Mouse (Mus musculus): Measurements from ENCODE around the gene Tmem59. TPM values are rescaled to one million over a fixed set of nuclear protein-coding genes. Genes with fewer than 3 reads are reported as not detected.

Tmem59 gene
- polyA plus RNA-seq, 1 experiment from 2014 or later = 302 TPM

- Histone ChIP-seq H3K27ac (ENCODE audit: low read depth, low read length) (no peak overlapping the region), H3K4me2 (no peak overlapping the region), H3K9ac (ENCODE audit: low read depth, low read length) (no peak overlapping the region), H3K36me3 (ENCODE audit: control insufficient read depth, insufficient read depth, low read length) (peaks cover 3% of the 10 kb centered on the region), H3K4me1 (ENCODE audit: control insufficient read depth, insufficient read depth, low read length) (no peaks in the 10 kb centered on the region), H3K9me3 (replicated peaks; ENCODE audit: control insufficient read depth, low read length) (no peaks in the 10 kb centered on the region), H3K4me3 (ENCODE audit: low read depth, low read length) (no peak overlapping the region), H3K27me3 (ENCODE audit: control insufficient read depth, insufficient read depth, low read length) (no peaks in the 10 kb centered on the region)
- WGBS (ENCODE audit: insufficient replicate concordance) = 84% methylated on average over 3 of the region's 3 CpGs
- ATAC-seq (replicated peaks; ENCODE audit: insufficient number of reproducible peaks, low FRiP score, low TSS enrichment) = no peak
Measured at GRCm38 (mm10) chr4:107185703-107186102, 7.5 kb downstream of the Tmem59 start.

DNA sequence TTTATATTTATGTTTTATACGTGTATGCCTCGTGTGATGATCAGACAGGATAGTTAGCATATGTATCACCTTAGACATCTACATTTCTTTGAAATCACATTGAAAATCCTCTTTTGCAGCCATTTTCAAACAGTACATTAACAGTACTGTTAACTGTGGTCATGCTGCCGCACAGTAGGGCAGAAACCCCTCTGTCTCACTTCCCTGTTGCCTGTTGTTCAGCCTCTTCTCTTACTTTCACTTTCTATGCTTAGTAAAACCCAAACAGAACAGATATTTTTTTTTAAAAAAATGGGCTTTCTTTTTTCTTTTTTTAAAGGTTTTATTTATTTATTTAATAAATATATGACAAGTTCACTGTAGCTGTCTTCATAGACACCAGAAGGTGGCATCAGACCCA, 15.6 kb downstream of the Tmem59 start:
- no peak overlapping the region for H3K4me3 ChIP-seq (ENCODE audit: low read depth, low read length)
- no peaks in the 10 kb centered on the region for H3K9me3 ChIP-seq (replicated peaks; ENCODE audit: control insufficient read depth, low read length)
- peaks cover 21% of the 10 kb centered on the region for H3K36me3 ChIP-seq (ENCODE audit: control insufficient read depth, insufficient read depth, low read length)
- no peaks in the 10 kb centered on the region for H3K4me1 ChIP-seq (ENCODE audit: control insufficient read depth, insufficient read depth, low read length)
- no peak overlapping the region for H3K9ac ChIP-seq (ENCODE audit: low read depth, low read length)
- no peak for ATAC-seq (replicated peaks; ENCODE audit: insufficient number of reproducible peaks, low FRiP score, low TSS enrichment)
- no peaks in the 10 kb centered on the region for H3K27me3 ChIP-seq (ENCODE audit: control insufficient read depth, insufficient read depth, low read length)
- no peak overlapping the region for H3K27ac ChIP-seq (ENCODE audit: low read depth, low read length)
- WGBS (ENCODE audit: insufficient replicate concordance) = 90% methylated on average over 3 of the region's 3 CpGs
- H3K4me2 ChIP-seq = no peak overlapping the region

DNA sequence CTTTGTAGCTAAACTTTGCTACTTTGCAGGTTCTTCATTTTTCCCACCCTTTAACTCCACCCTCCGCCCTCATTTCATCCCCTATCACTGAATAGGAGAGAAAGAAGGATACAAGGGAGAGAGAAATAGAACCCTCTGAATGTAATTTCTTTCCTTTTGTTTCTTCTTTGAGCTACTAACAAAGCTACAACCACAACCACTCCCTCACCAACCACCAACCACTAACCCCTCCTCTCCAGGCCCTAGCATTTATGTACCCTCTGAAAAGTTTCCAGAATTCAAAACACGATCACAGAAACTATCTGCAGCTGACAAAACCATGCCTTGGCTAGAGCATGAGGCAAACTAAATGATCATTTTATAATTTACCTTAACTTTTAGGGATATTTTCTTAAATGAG, 18.3 kb downstream of the Tmem59 start:
- no peak for ATAC-seq (replicated peaks; ENCODE audit: insufficient number of reproducible peaks, low FRiP score, low TSS enrichment)
- no peak overlapping the region for H3K4me3 ChIP-seq (ENCODE audit: low read depth, low read length)
- 92% methylated on average over 2 of the region's 2 CpGs for WGBS (ENCODE audit: insufficient replicate concordance)
- H3K9me3 ChIP-seq (replicated peaks; ENCODE audit: control insufficient read depth, low read length) = no peaks in the 10 kb centered on the region
- no peaks in the 10 kb centered on the region for H3K4me1 ChIP-seq (ENCODE audit: control insufficient read depth, insufficient read depth, low read length)
- no peak overlapping the region for H3K9ac ChIP-seq (ENCODE audit: low read depth, low read length)
- peaks cover 27% of the 10 kb centered on the region for H3K36me3 ChIP-seq (ENCODE audit: control insufficient read depth, insufficient read depth, low read length)
- H3K27ac ChIP-seq (ENCODE audit: low read depth, low read length) = no peak overlapping the region
- no peaks in the 10 kb centered on the region for H3K27me3 ChIP-seq (ENCODE audit: control insufficient read depth, insufficient read depth, low read length)
- H3K4me2 ChIP-seq = no peak overlapping the region

DNA sequence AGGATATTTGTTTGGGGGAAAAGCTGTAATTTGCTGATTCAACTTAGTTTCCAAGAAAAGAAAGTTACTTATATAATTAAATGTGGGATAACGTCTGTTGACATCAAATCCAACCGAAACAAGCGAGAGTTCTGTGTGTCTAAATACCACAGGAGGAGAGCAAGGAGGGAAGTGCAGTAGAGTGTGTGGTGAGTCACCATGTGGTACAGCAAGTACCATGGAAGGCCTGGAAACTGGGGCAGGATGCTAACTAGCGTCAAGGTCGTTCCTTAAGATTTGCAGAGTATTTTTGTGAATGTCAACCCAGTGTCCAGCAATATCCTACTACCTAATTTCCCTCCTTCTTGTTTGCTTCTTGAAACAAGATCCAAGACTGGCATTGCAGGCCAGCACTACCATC, 19.9 kb downstream of the Tmem59 start:
- Histone ChIP-seq H3K27me3 (ENCODE audit: control insufficient read depth, insufficient read depth, low read length) (no peaks in the 10 kb centered on the region), H3K9me3 (replicated peaks; ENCODE audit: control insufficient read depth, low read length) (no peaks in the 10 kb centered on the region), H3K9ac (ENCODE audit: low read depth, low read length) (no peak overlapping the region), H3K36me3 (ENCODE audit: control insufficient read depth, insufficient read depth, low read length) (peaks cover 24% of the 10 kb centered on the region), H3K27ac (ENCODE audit: low read depth, low read length) (no peak overlapping the region), H3K4me1 (ENCODE audit: control insufficient read depth, insufficient read depth, low read length) (no peaks in the 10 kb centered on the region), H3K4me3 (ENCODE audit: low read depth, low read length) (no peak overlapping the region), H3K4me2 (no peak overlapping the region)
- 97% methylated on average over 5 of the region's 5 CpGs for WGBS (ENCODE audit: insufficient replicate concordance)
- no peak for ATAC-seq (replicated peaks; ENCODE audit: insufficient number of reproducible peaks, low FRiP score, low TSS enrichment)

DNA sequence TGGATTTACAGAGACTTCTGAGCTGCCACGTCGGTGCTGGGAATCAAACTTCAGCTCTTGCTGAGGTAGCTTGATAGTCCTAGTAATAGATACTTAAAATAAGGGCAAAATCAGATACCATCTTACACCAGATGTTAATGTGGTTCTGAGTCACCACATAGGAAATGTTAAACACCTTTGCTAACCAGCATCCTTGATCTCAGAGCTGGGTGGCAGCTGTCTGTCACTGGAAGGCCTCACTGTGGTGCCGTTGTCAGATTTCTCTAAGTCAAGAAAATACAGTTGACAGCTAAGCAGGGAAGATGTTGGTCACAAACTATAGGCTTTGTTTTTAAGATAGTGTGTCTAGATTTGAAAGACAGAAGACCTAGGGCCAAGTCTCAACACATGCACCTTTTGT, 23.6 kb downstream of the Tmem59 start:
- ATAC-seq (replicated peaks; ENCODE audit: insufficient number of reproducible peaks, low FRiP score, low TSS enrichment) = no peak
- H3K4me3 ChIP-seq (ENCODE audit: low read depth, low read length) = no peak overlapping the region
- no peaks in the 10 kb centered on the region for H3K4me1 ChIP-seq (ENCODE audit: control insufficient read depth, insufficient read depth, low read length)
- no peaks in the 10 kb centered on the region for H3K27me3 ChIP-seq (ENCODE audit: control insufficient read depth, insufficient read depth, low read length)
- 95% methylated on average over 3 of the region's 3 CpGs for WGBS (ENCODE audit: insufficient replicate concordance)
- H3K27ac ChIP-seq (ENCODE audit: low read depth, low read length) = no peak overlapping the region
- peaks cover 21% of the 10 kb centered on the region for H3K36me3 ChIP-seq (ENCODE audit: control insufficient read depth, insufficient read depth, low read length)
- H3K4me2 ChIP-seq = no peak overlapping the region
- H3K9ac ChIP-seq (ENCODE audit: low read depth, low read length) = no peak overlapping the region
- no peaks in the 10 kb centered on the region for H3K9me3 ChIP-seq (replicated peaks; ENCODE audit: control insufficient read depth, low read length)

DNA sequence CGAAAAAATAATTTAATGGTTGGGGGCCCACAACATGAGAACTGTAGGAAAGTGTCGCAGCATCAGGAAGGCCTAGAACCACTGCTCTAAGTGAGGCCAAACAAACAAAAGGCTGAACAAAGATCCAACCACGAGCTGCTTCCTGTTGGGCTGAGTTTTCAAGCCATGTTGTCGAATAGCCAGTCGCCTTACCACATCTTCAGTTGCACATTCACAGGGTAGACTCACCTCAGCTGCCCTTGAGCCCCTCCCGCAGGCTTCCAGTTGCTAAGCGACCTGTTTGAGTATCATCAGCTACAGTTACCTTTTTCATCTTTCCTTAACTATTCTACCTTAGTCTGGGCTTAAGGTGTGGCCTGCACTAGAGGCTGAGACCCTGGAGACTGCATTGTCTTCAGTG, 24.8 kb downstream of the Tmem59 start:
- H3K4me1 ChIP-seq (ENCODE audit: control insufficient read depth, insufficient read depth, low read length) = no peaks in the 10 kb centered on the region
- no peak overlapping the region for H3K9ac ChIP-seq (ENCODE audit: low read depth, low read length)
- WGBS (ENCODE audit: insufficient replicate concordance) = 90% methylated on average over 7 of the region's 7 CpGs
- no peaks in the 10 kb centered on the region for H3K27me3 ChIP-seq (ENCODE audit: control insufficient read depth, insufficient read depth, low read length)
- no peak overlapping the region for H3K4me2 ChIP-seq
- ATAC-seq (replicated peaks; ENCODE audit: insufficient number of reproducible peaks, low FRiP score, low TSS enrichment) = no peak
- H3K4me3 ChIP-seq (ENCODE audit: low read depth, low read length) = no peak overlapping the region
- H3K27ac ChIP-seq (ENCODE audit: low read depth, low read length) = no peak overlapping the region
- peaks cover 16% of the 10 kb centered on the region for H3K36me3 ChIP-seq (ENCODE audit: control insufficient read depth, insufficient read depth, low read length)
- H3K9me3 ChIP-seq (replicated peaks; ENCODE audit: control insufficient read depth, low read length) = no peaks in the 10 kb centered on the region

- WGBS (ENCODE audit: insufficient replicate concordance) = 93% methylated on average over 2 of the region's 2 CpGs
- H3K4me2 ChIP-seq = no peak overlapping the region
- no peaks in the 10 kb centered on the region for H3K27me3 ChIP-seq (ENCODE audit: control insufficient read depth, insufficient read depth, low read length)
- no peak overlapping the region for H3K4me3 ChIP-seq (ENCODE audit: low read depth, low read length)
- H3K9ac ChIP-seq (ENCODE audit: low read depth, low read length) = no peak overlapping the region
- H3K36me3 ChIP-seq (ENCODE audit: control insufficient read depth, insufficient read depth, low read length) = peaks cover 5% of the 10 kb centered on the region; the same call in 1 of the 2 replicates
- H3K9me3 ChIP-seq (replicated peaks; ENCODE audit: control insufficient read depth, low read length) = no peaks in the 10 kb centered on the region
- no peaks in the 10 kb centered on the region for H3K4me1 ChIP-seq (ENCODE audit: control insufficient read depth, insufficient read depth, low read length)
- ATAC-seq (replicated peaks; ENCODE audit: insufficient number of reproducible peaks, low FRiP score, low TSS enrichment) = no peak
- H3K27ac ChIP-seq (ENCODE audit: low read depth, low read length) = no peak overlapping the region
Measured at GRCm38 (mm10) chr4:107207016-107207415, 28.8 kb downstream of the Tmem59 start.

DNA sequence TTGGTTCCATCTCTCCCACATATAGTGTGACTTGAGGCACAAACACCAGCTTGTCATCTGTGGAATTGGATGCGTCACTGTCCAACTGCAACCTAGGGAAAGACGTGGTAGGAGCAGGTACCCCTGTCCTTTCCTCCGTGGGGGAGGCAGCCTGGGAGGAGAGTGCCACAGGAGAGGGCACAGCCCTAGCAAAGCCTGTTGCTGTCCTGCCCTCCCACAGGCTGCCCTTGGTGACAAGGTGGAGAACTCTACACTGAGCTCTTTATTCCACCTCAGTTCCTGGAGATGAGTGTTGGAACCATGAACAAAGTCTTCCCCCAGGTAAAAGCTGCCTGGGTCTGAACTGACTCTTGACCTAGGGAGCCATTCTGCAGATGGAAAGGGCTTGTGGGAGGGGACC, 30.7 kb downstream of the Tmem59 start, which contains the start of gene Ldlrad1:
Ldlrad1 (plus strand) TSS at position 301 of the 400 bp plus-strand sequence.
- Histone ChIP-seq H3K27me3 (ENCODE audit: control insufficient read depth, insufficient read depth, low read length) (no peaks in the 10 kb centered on the region), H3K9me3 (replicated peaks; ENCODE audit: control insufficient read depth, low read length) (no peaks in the 10 kb centered on the region), H3K4me3 (ENCODE audit: low read depth, low read length) (no peak within 1 kb of the TSS), H3K4me1 (ENCODE audit: control insufficient read depth, insufficient read depth, low read length) (no peaks in the 10 kb centered on the region), H3K9ac (ENCODE audit: low read depth, low read length) (no peak within 1 kb of the TSS), H3K4me2 (no peak within 1 kb of the TSS), H3K36me3 (ENCODE audit: control insufficient read depth, insufficient read depth, low read length) (peaks cover 5% of the 10 kb centered on the region; the same call in 1 of the 2 replicates), H3K27ac (ENCODE audit: low read depth, low read length) (no peak within 1 kb of the TSS)
- 79% methylated on average over 3 of the region's 3 CpGs for WGBS (ENCODE audit: insufficient replicate concordance)
- ATAC-seq (replicated peaks; ENCODE audit: insufficient number of reproducible peaks, low FRiP score, low TSS enrichment) = no peak

DNA sequence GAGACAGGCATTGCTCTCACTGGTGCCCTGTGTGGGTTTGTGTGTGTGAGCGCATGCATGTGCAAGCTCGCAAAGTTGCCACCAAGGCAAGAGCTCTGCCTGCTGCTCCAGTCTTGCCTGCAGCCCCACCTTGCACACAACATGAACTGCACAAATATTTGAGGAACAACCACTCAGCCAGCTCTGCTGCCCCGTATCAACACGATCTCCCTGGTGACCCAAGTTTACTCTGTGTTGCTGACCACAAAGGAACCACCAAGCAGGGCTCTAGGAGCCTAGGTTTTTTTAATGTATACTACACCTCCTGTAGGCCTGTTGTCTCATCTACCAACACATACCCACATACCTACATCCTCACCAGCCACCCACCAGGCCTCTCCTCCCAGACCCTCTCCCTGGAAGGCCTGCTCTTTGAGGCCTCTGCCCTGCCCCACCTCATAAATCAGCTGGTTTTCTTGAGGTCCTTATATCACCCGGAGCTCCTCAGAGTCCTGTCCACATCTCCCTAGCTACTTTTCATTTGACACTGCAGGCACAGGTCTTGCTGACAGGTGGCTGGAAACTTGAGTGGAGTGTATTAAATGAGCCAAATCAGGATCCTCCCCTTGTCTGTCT, 32.4 kb downstream of the Tmem59 start:
- Histone ChIP-seq H3K9me3 (replicated peaks; ENCODE audit: control insufficient read depth, low read length) (no peaks in the 10 kb centered on the region), H3K4me3 (ENCODE audit: low read depth, low read length) (no peak overlapping the region), H3K27me3 (ENCODE audit: control insufficient read depth, insufficient read depth, low read length) (no peaks in the 10 kb centered on the region), H3K9ac (ENCODE audit: low read depth, low read length) (no peak overlapping the region), H3K4me1 (ENCODE audit: control insufficient read depth, insufficient read depth, low read length) (no peaks in the 10 kb centered on the region), H3K36me3 (ENCODE audit: control insufficient read depth, insufficient read depth, low read length) (no peaks in the 10 kb centered on the region), H3K4me2 (no peak overlapping the region), H3K27ac (ENCODE audit: low read depth, low read length) (no peak overlapping the region)
- ATAC-seq (replicated peaks; ENCODE audit: insufficient number of reproducible peaks, low FRiP score, low TSS enrichment) = no peak
- WGBS (ENCODE audit: insufficient replicate concordance) = 71% methylated on average over 5 of the region's 5 CpGs

Measured in heart, embryonic 11.5 days (tissue).